Mouse (Mus musculus) MEL (cell line): ENCODE measurements around the gene Trio. TPM values are rescaled to one million over a fixed set of nuclear protein-coding genes. Genes with fewer than 3 reads are reported as not detected.

Experiments used
- DNase-seq: peaks from one replicate; pipeline ENCODE4 v3.0.0; 2011; ENCODE audit warnings: low read depth, low spot score
- H3K27ac ChIP-seq: 2 replicates; pipeline ENCODE4 v1.5.1; 2012; ENCODE audit warnings: low read depth, mild to moderate bottlenecking, control low read depth, low read length, moderate library complexity; ENCODE audit not compliant: control insufficient read depth
- H3K27me3 ChIP-seq, 2 experiments: fragments of 150-350 bp in 1 of 2; sonication (generic) in 1 of 2; 2 replicates each; pipeline ENCODE4 v1.6.1; 2012; ENCODE audit warnings: low read length in 2 of 2, mild to moderate bottlenecking in 2 of 2, improper control_type of control experiment in 1 of 2, moderate library complexity in 1 of 2; ENCODE audit not compliant: insufficient read depth in 2 of 2, control insufficient read depth in 1 of 2
- H3K36me3 ChIP-seq, 2 experiments: 2 replicates each; pipeline ENCODE4 v1.6.1; 2012 to 2014; ENCODE audit warnings: low read length in 2 of 2, improper control_type of control experiment in 1 of 2, inconsistent platforms in 1 of 2, mild to moderate bottlenecking in 1 of 2; ENCODE audit not compliant: insufficient read depth in 2 of 2, control insufficient read depth in 1 of 2
- H3K4me1 ChIP-seq, 2 experiments: fragments of 150-350 bp in 1 of 2; sonication (generic) in 1 of 2; 2 replicates each; pipeline ENCODE4 v1.6.1; 2012; ENCODE audit warnings: low read length in 2 of 2, improper control_type of control experiment in 1 of 2, mild to moderate bottlenecking in 1 of 2; ENCODE audit not compliant: insufficient read depth in 2 of 2, control insufficient read depth in 1 of 2
- H3K4me3 ChIP-seq, 2 experiments: fragments of 150-350 bp in 1 of 2; sonication (generic) in 1 of 2; 2 replicates each; pipeline ENCODE4 v1.5.1; 2012; ENCODE audit warnings: low read depth in 2 of 2, low read length in 2 of 2, mild to moderate bottlenecking in 2 of 2, moderate library complexity in 2 of 2, control low read depth in 1 of 2, improper control_type of control experiment in 1 of 2; ENCODE audit not compliant: control insufficient read depth in 1 of 2, insufficient read depth in 1 of 2
- H3K79me2 ChIP-seq: 2 replicates; pipeline ENCODE4 v1.6.1; 2012; ENCODE audit warnings: mild to moderate bottlenecking, low read length, moderate library complexity; ENCODE audit not compliant: control insufficient read depth, poor library complexity, insufficient read depth
- H3K9ac ChIP-seq: 2 replicates; pipeline ENCODE4 v1.6.1; 2012; ENCODE audit warnings: low read depth, mild to moderate bottlenecking, control low read depth, low read length, moderate library complexity; ENCODE audit not compliant: control insufficient read depth, poor library complexity, severe bottlenecking
- H3K9me3 ChIP-seq: fragments of 150-350 bp; sonication (generic); replicated peaks from 2 replicates; pipeline ENCODE4 v1.6.1; 2012; ENCODE audit warnings: mild to moderate bottlenecking, low read length, improper control_type of control experiment, moderate library complexity; ENCODE audit not compliant: insufficient read depth
- CHD1 ChIP-seq: IDR thresholded peaks from 2 replicates; pipeline ENCODE4 v1.6.1; 2012; ENCODE audit warnings: low read depth, mild to moderate bottlenecking, inconsistent platforms, low read length, improper control_type of control experiment
- CHD2 ChIP-seq: IDR thresholded peaks from 2 replicates; pipeline ENCODE4 v1.6.1; 2011; ENCODE audit warnings: low read length, improper control_type of control experiment
- CTCF ChIP-seq, 3 experiments: IDR thresholded peaks in 2 of 3; conservative IDR thresholded peaks in 1 of 3; 2 replicates each; pipeline ENCODE4 v1.5.1; 2011 to 2012; ENCODE audit warnings: low read length in 3 of 3, low read depth in 2 of 3, mild to moderate bottlenecking in 2 of 3, improper control_type of control experiment in 1 of 3, inconsistent platforms in 1 of 3, mixed read lengths in 1 of 3, moderate library complexity in 1 of 3; ENCODE audit not compliant: control insufficient read depth in 1 of 3, insufficient read depth in 1 of 3, poor library complexity in 1 of 3, severe bottlenecking in 1 of 3
- ETS1 ChIP-seq: IDR thresholded peaks from 2 replicates; pipeline ENCODE4 v1.6.1; 2012; ENCODE audit warnings: low read depth, mild to moderate bottlenecking, inconsistent platforms, low read length, improper control_type of control experiment, moderate library complexity
- MAFK ChIP-seq: IDR thresholded peaks from 2 replicates; pipeline ENCODE4 v1.6.1; 2011; ENCODE audit warnings: low read depth, mild to moderate bottlenecking, low read length, improper control_type of control experiment, borderline replicate concordance
- MAX ChIP-seq: IDR thresholded peaks from 2 replicates; pipeline ENCODE4 v1.6.1; 2011; ENCODE audit warnings: low read length, improper control_type of control experiment
- MEF2A ChIP-seq: IDR thresholded peaks from 2 replicates; pipeline ENCODE4 v1.6.1; 2014; ENCODE audit warnings: low read depth, mild to moderate bottlenecking, inconsistent platforms, low read length, improper control_type of control experiment; ENCODE audit not compliant: poor library complexity, insufficient replicate concordance, severe bottlenecking; ENCODE audit errors: extremely low read depth
- MXI1 ChIP-seq: IDR thresholded peaks from 2 replicates; pipeline ENCODE4 v1.6.1; 2011; ENCODE audit warnings: mild to moderate bottlenecking, low read depth, low read length, improper control_type of control experiment
- MYC ChIP-seq: IDR thresholded peaks from 2 replicates; pipeline ENCODE4 v1.6.1; 2011; ENCODE audit warnings: low read depth, mild to moderate bottlenecking, low read length, improper control_type of control experiment, moderate library complexity
- NELFE ChIP-seq: IDR thresholded peaks from 2 replicates; pipeline ENCODE4 v1.6.1; 2011; ENCODE audit warnings: low read depth, low read length, improper control_type of control experiment
- POLR2A ChIP-seq, 2 experiments: IDR thresholded peaks; 2 replicates each; pipeline ENCODE4 v1.6.1; 2011 to 2012; ENCODE audit warnings: low read length in 2 of 2, mild to moderate bottlenecking in 2 of 2, control low read depth in 1 of 2, improper control_type of control experiment in 1 of 2, low read depth in 1 of 2, moderate library complexity in 1 of 2; ENCODE audit not compliant: control insufficient read depth in 1 of 2, insufficient read depth in 1 of 2, poor library complexity in 1 of 2
- POLR2AphosphoS2 ChIP-seq: IDR thresholded peaks from 2 replicates; pipeline ENCODE4 v1.6.1; 2011; ENCODE audit warnings: low read length, improper control_type of control experiment
- RAD21 ChIP-seq: IDR thresholded peaks from 2 replicates; pipeline ENCODE4 v1.6.1; 2011; ENCODE audit warnings: mild to moderate bottlenecking, low read depth, low read length, improper control_type of control experiment
- RCOR1 ChIP-seq: IDR thresholded peaks from 2 replicates; pipeline ENCODE4 v1.6.1; 2012; ENCODE audit warnings: low read depth, mild to moderate bottlenecking, inconsistent platforms, low read length, improper control_type of control experiment
- SIN3A ChIP-seq: IDR thresholded peaks from 2 replicates; pipeline ENCODE4 v1.6.1; 2012; ENCODE audit warnings: low read length, improper control_type of control experiment, inconsistent platforms
- TAL1 ChIP-seq: IDR thresholded peaks from 2 replicates; pipeline ENCODE4 v1.6.1; 2012; ENCODE audit warnings: mild to moderate bottlenecking, inconsistent platforms, low read length, moderate library complexity, mixed read lengths
- TBP ChIP-seq: IDR thresholded peaks from 2 replicates; pipeline ENCODE4 v1.8.0; 2011; ENCODE audit warnings: low read depth, low read length, improper control_type of control experiment
- TCF12 ChIP-seq: IDR thresholded peaks from 2 replicates; pipeline ENCODE4 v1.6.1; 2014; ENCODE audit warnings: low read depth, mild to moderate bottlenecking, inconsistent platforms, low read length, improper control_type of control experiment, moderate library complexity
- UBTF ChIP-seq: IDR thresholded peaks from 2 replicates; pipeline ENCODE4 v1.6.1; 2012; ENCODE audit warnings: low read depth, mild to moderate bottlenecking, inconsistent platforms, low read length, improper control_type of control experiment, moderate library complexity, borderline replicate concordance; ENCODE audit not compliant: insufficient read depth
- USF2 ChIP-seq, 2 experiments: IDR thresholded peaks; 2 replicates each; pipeline ENCODE4 v1.6.1; 2011 to 2012; ENCODE audit warnings: improper control_type of control experiment in 2 of 2, low read length in 2 of 2, borderline replicate concordance in 1 of 2, inconsistent platforms in 1 of 2, low read depth in 1 of 2, mild to moderate bottlenecking in 1 of 2; ENCODE audit not compliant: insufficient read depth in 1 of 2
- ZKSCAN1 ChIP-seq: IDR thresholded peaks from 2 replicates; pipeline ENCODE4 v1.6.1; 2012; ENCODE audit warnings: low read depth, mild to moderate bottlenecking, inconsistent platforms, low read length, improper control_type of control experiment, moderate library complexity
- ZMIZ1 ChIP-seq: IDR thresholded peaks from 2 replicates; pipeline ENCODE4 v1.6.1; 2012; ENCODE audit warnings: low read depth, mild to moderate bottlenecking, inconsistent platforms, low read length, improper control_type of control experiment, moderate library complexity
- ZNF384 ChIP-seq: IDR thresholded peaks from 2 replicates; pipeline ENCODE4 v1.6.1; 2012; ENCODE audit warnings: low read depth, mild to moderate bottlenecking, inconsistent platforms, low read length, improper control_type of control experiment
- polyA plus RNA-seq, 2 experiments: library from polyadenylated mRNA; stranded (reverse) in 1 of 2; unstranded in 1 of 2; fragments of >175 nt in 1 of 2; fragments of >200 nt in 1 of 2; gene quantifications; 2 replicates each; pipeline versions ENCODE4 v1.2.1 to v1.2.4; 2012; ENCODE audit warnings: low replicate concordance in 2 of 2, low read depth in 1 of 2; ENCODE audit not compliant: insufficient read length in 2 of 2, insufficient read depth in 1 of 2, missing spikeins in 1 of 2
- total RNA-seq: library from RNA; depleted of rRNA; stranded (reverse); fragments of 300-350 nt; gene quantifications from 2 replicates; pipeline ENCODE4 v1.2.3, GENCODE M21; 2012

The Trio gene
- total and polyA plus RNA-seq, 3 experiments, result 0.91 to 1.1 TPM; not detected in 1

- TF ChIP-seq CTCF (IDR thresholded peaks at IDR 0.05 in 2 of 3, conservative IDR thresholded peaks at IDR 0.05 in 1 of 3; ENCODE audit: control insufficient read depth in 1 of 3, insufficient read depth in 1 of 3, low read depth in 2 of 3, low read length in 3 of 3, poor library complexity in 1 of 3, severe bottlenecking in 1 of 3) (peak in 1 of 3 experiments; percentile 22; a peak in 1 of 6 replicates), UBTF (no peak)
- H3K27me3 ChIP-seq, result no peaks in the 10 kb centered on the region
These were observed 77.8 kb downstream of the Trio start for GRCm38 (mm10) chr15:27947880-27948279.

GRCm38 (mm10) chr15:27945570-27945969, 80.1 kb downstream of the Trio start:
- Histone ChIP-seq H3K4me1 (no peaks in the 10 kb centered on the region), H3K9ac (no peak overlapping the region), H3K9me3 (no peaks in the 10 kb centered on the region), H3K79me2 (no peaks in the 10 kb centered on the region), H3K36me3 (no peaks in the 10 kb centered on the region), H3K4me3 (no peak overlapping the region), H3K27me3 (no peaks in the 10 kb centered on the region), H3K27ac (no peak overlapping the region)
- DNase-seq, result no peak
- TF ChIP-seq CHD1 (no peak), RCOR1 (no peak), RAD21 (no peak), MYC (no peak), TBP (no peak), MEF2A (no peak), UBTF (no peak), ZMIZ1 (no peak), MAFK (no peak), POLR2A (IDR thresholded peaks at IDR 0.05; ENCODE audit: control insufficient read depth in 1 of 2, insufficient read depth in 1 of 2, low read depth in 1 of 2, low read length in 2 of 2, poor library complexity in 1 of 2) (no peak), ZNF384 (no peak), USF2 (IDR thresholded peaks at IDR 0.05; ENCODE audit: borderline replicate concordance in 1 of 2, insufficient read depth in 1 of 2, low read depth in 1 of 2, low read length in 2 of 2) (no peak)

More at GRCm38 (mm10) chr15:27947880-27948279, 77.8 kb downstream of the Trio start:
- H3K79me2 ChIP-seq, result no peaks in the 10 kb centered on the region
- H3K4me1 ChIP-seq, result no peaks in the 10 kb centered on the region
- H3K9me3 ChIP-seq, result no peaks in the 10 kb centered on the region
- DNase-seq, result no peak
- H3K4me3 ChIP-seq, result no peak overlapping the region
- H3K36me3 ChIP-seq, result no peaks in the 10 kb centered on the region
- no peak overlapping the region for H3K9ac ChIP-seq
- no peak overlapping the region for H3K27ac ChIP-seq

DNA sequence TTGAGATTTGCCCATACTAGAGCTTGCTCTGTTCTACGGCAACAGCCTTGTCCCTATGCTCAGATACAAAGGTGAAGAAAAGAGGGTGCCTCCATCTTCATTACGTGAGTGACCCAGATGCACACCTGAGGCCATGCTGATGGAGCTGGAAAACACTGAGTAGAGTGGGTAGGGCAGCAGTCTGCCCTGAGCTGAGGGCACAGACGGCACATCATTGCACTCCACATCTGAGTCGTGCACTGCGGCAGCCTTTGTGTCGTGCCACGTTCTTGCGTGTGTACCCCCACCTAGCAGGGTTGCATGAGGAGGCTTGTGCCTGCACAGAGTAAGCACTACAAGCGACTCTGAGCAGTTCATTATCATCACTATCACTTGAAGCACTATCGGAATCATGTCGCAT, 80.8 kb downstream of the Trio start:
- no peaks in the 10 kb centered on the region for H3K36me3 ChIP-seq
- no peaks in the 10 kb centered on the region for H3K27me3 ChIP-seq
- no peaks in the 10 kb centered on the region for H3K79me2 ChIP-seq
- no peaks in the 10 kb centered on the region for H3K4me1 ChIP-seq
- H3K4me3 ChIP-seq, result no peak overlapping the region
- no peak overlapping the region for H3K9ac ChIP-seq
- DNase-seq, result no peak
- H3K27ac ChIP-seq, result no peak overlapping the region
- H3K9me3 ChIP-seq, result no peaks in the 10 kb centered on the region
- no peak for TF ChIP-seq NELFE
- no peak for TF ChIP-seq SIN3A
- TF ChIP-seq CHD2, result no peak
- TF ChIP-seq MXI1, result no peak
- TF ChIP-seq ETS1, result no peak
- TF ChIP-seq POLR2A (IDR thresholded peaks at IDR 0.05; ENCODE audit: control insufficient read depth in 1 of 2, insufficient read depth in 1 of 2, low read depth in 1 of 2, low read length in 2 of 2, poor library complexity in 1 of 2), result no peak
- TF ChIP-seq ZKSCAN1, result no peak
- no peak for TF ChIP-seq USF2 (IDR thresholded peaks at IDR 0.05; ENCODE audit: borderline replicate concordance in 1 of 2, insufficient read depth in 1 of 2, low read depth in 1 of 2, low read length in 2 of 2)
- no peak for TF ChIP-seq RCOR1
- TF ChIP-seq TCF12, result no peak
- no peak for TF ChIP-seq TAL1
- no peak for TF ChIP-seq MAX
- TF ChIP-seq POLR2AphosphoS2, result no peak
- no peak for TF ChIP-seq RAD21
- TF ChIP-seq, all 39 proteins: peak for 0
